Mouse (Mus musculus) embryonic facial prominence, embryonic 10.5 days (tissue): ENCODE results near the gene Akr1b8. TPM values are rescaled to one million over a fixed set of nuclear protein-coding genes. Genes with fewer than 3 reads are reported as not detected.

Experiments used
- DNase-seq: peaks from one replicate; pipeline ENCODE4 v3.0.0-alpha.2; 2017; ENCODE audit warnings: low spot score
- H3K27ac ChIP-seq: fragments of 300-500 bp; sonication (generic); replicated peaks from 2 replicates; pipeline ENCODE4 v1.5.1; 2016; ENCODE audit warnings: mild to moderate bottlenecking
- H3K27me3 ChIP-seq: fragments of 300-500 bp; sonication (generic); replicated peaks from 2 replicates; pipeline ENCODE4 v1.6.1; 2016; ENCODE audit warnings: low read depth, mild to moderate bottlenecking; ENCODE audit not compliant: poor library complexity, severe bottlenecking
- H3K36me3 ChIP-seq: fragments of 300-500 bp; sonication (generic); replicated peaks from 2 replicates; pipeline ENCODE4 v1.6.1; 2016; ENCODE audit warnings: mild to moderate bottlenecking, moderate library complexity
- H3K4me1 ChIP-seq: fragments of 300-500 bp; sonication (generic); 2 replicates; pipeline ENCODE4 v1.6.1; 2016
- H3K4me3 ChIP-seq: fragments of 300-500 bp; sonication (generic); 2 replicates; pipeline ENCODE4 v1.5.1; 2016; ENCODE audit warnings: mild to moderate bottlenecking, moderate library complexity
- H3K9me3 ChIP-seq: fragments of 300-500 bp; sonication (generic); 2 replicates; pipeline ENCODE4 v1.6.1; 2016; ENCODE audit warnings: mild to moderate bottlenecking
- WGBS: fragments of 180-500 bp; shearing (Covaris S2); methylation state at CpG from one replicate; pipeline ENCODE4 v1.1.7; 2016; 5-methylcytosine and 5-hydroxymethylcytosine counted together
- polyA plus RNA-seq: library from polyadenylated mRNA; unstranded; fragments of >200 nt; fragmentation: Nextera tagmentation; extraction: Ambion mirVana; gene quantifications from 2 replicates; pipeline ENCODE4 v1.2.1, GENCODE M21; 2016

The Akr1b8 gene
- 14.1 and 15.9 TPM in 2 replicates for polyA plus RNA-seq

GRCm38 (mm10) chr6:34353658-34354353 is at the start of gene Akr1b8:
Akr1b8 (plus strand) TSS chr6:34354119.
- Histone ChIP-seq H3K27me3 (no peaks in the 10 kb centered on the region; the same call in 1 of the 2 replicates), H3K9me3 (no peaks in the 10 kb centered on the region), H3K27ac (peak within 1 kb of the TSS; percentile 76), H3K4me3 (peak within 1 kb of the TSS; percentile 55), H3K36me3 (no peaks in the 10 kb centered on the region), H3K4me1 (peaks cover 19% of the 10 kb centered on the region)
- peak; percentile 50 for DNase-seq
- 13% methylated on average over 16 of the region's 16 CpGs for WGBS

- 85% methylated on average over 10 of the region's 10 CpGs for WGBS
- Histone ChIP-seq H3K36me3 (peaks cover 68% of the 10 kb centered on the region), H3K27ac (no peak overlapping the region)
These were observed 49.2 kb upstream of the Akr1b8 start for GRCm38 (mm10) chr6:34304675-34305241.

GRCm38 (mm10) chr6:34306797-34307196 is 47.1 kb upstream of the Akr1b8 start:
- Histone ChIP-seq H3K27me3 (no peaks in the 10 kb centered on the region), H3K4me3 (no peak overlapping the region), H3K36me3 (peaks cover 88% of the 10 kb centered on the region), H3K9me3 (no peaks in the 10 kb centered on the region), H3K4me1 (no peaks in the 10 kb centered on the region), H3K27ac (no peak overlapping the region)
- no peak for DNase-seq
- 94% methylated on average over 6 of the region's 6 CpGs for WGBS

More at GRCm38 (mm10) chr6:34304675-34305241, 49.2 kb upstream of the Akr1b8 start:
- Histone ChIP-seq H3K27me3 (no peaks in the 10 kb centered on the region), H3K9me3 (no peaks in the 10 kb centered on the region), H3K4me3 (no peak overlapping the region), H3K4me1 (no peaks in the 10 kb centered on the region)
- DNase-seq, result no peak

- peaks cover 96% of the 10 kb centered on the region for H3K36me3 ChIP-seq
These were observed 44.4 kb upstream of the Akr1b8 start for GRCm38 (mm10) chr6:34309526-34309925.

GRCm38 (mm10) chr6:34310023-34310595 is 43.8 kb upstream of the Akr1b8 start:
- DNase-seq, result no peak
- no peak overlapping the region for H3K27ac ChIP-seq
- 94% methylated on average over 11 of the region's 11 CpGs for WGBS
- H3K4me3 ChIP-seq, result no peak overlapping the region
- H3K27me3 ChIP-seq, result no peaks in the 10 kb centered on the region
- peaks cover 90% of the 10 kb centered on the region for H3K36me3 ChIP-seq
- no peaks in the 10 kb centered on the region for H3K9me3 ChIP-seq
- H3K4me1 ChIP-seq, result peaks cover 2% of the 10 kb centered on the region; the same call in 1 of the 2 replicates

More at GRCm38 (mm10) chr6:34309526-34309925, 44.4 kb upstream of the Akr1b8 start:
- no peak for DNase-seq
- no peaks in the 10 kb centered on the region for H3K9me3 ChIP-seq
- no peaks in the 10 kb centered on the region for H3K4me1 ChIP-seq
- H3K27me3 ChIP-seq, result no peaks in the 10 kb centered on the region
- WGBS, result 95% methylated on average over 6 of the region's 6 CpGs
- H3K4me3 ChIP-seq, result no peak overlapping the region
- no peak overlapping the region for H3K27ac ChIP-seq

GRCm38 (mm10) chr6:34313386-34313785 is 40.5 kb upstream of the Akr1b8 start:
- H3K4me1 ChIP-seq, result peaks cover 22% of the 10 kb centered on the region
- WGBS, result 83% methylated on average over 9 of the region's 9 CpGs
- H3K36me3 ChIP-seq, result peaks cover 57% of the 10 kb centered on the region
- H3K9me3 ChIP-seq, result no peaks in the 10 kb centered on the region
- no peak for DNase-seq
- peaks cover 3% of the 10 kb centered on the region; the same call in 1 of the 2 replicates for H3K27me3 ChIP-seq
- H3K27ac ChIP-seq, result no peak overlapping the region
- no peak overlapping the region for H3K4me3 ChIP-seq

- peaks cover 22% of the 10 kb centered on the region for H3K4me1 ChIP-seq
- DNase-seq, result no peak
- WGBS, result 93% methylated on average over 2 of the region's 2 CpGs
- peaks cover 52% of the 10 kb centered on the region for H3K36me3 ChIP-seq
- no peak overlapping the region for H3K27ac ChIP-seq
- no peaks in the 10 kb centered on the region for H3K9me3 ChIP-seq
- H3K4me3 ChIP-seq, result no peak overlapping the region
- H3K27me3 ChIP-seq, result peaks cover 9% of the 10 kb centered on the region; the same call in 1 of the 2 replicates
These were observed 40.0 kb upstream of the Akr1b8 start for GRCm38 (mm10) chr6:34313921-34314320.

- Histone ChIP-seq H3K27me3 (peaks cover 12% of the 10 kb centered on the region; the same call in 1 of the 2 replicates), H3K9me3 (no peaks in the 10 kb centered on the region), H3K27ac (peak within 1 kb of the TSS; percentile 89), H3K36me3 (peaks cover 20% of the 10 kb centered on the region), H3K4me3 (peak within 1 kb of the TSS; percentile 75), H3K4me1 (peaks cover 22% of the 10 kb centered on the region)
- 1% methylated on average over 60 of the region's 60 CpGs for WGBS
- peak; percentile 94 for DNase-seq
These were observed 36.8 kb upstream of the Akr1b8 start, which contains the start of gene Akr1b3 for GRCm38 (mm10) chr6:34316854-34317771. Akr1b3 (minus strand) TSS chr6:34317478.

- Histone ChIP-seq H3K4me3 (no peak overlapping the region), H3K27me3 (peaks cover 12% of the 10 kb centered on the region; the same call in 1 of the 2 replicates), H3K4me1 (peaks cover 22% of the 10 kb centered on the region), H3K27ac (no peak overlapping the region), H3K36me3 (peaks cover 12% of the 10 kb centered on the region; the same call in 1 of the 2 replicates), H3K9me3 (no peaks in the 10 kb centered on the region)
- DNase-seq, result no peak
- WGBS, result 78% methylated on average over 5 of the region's 5 CpGs
These were observed 35.7 kb upstream of the Akr1b8 start for GRCm38 (mm10) chr6:34318172-34318571.

- 76% methylated on average over 6 of the region's 6 CpGs for whole genome bisulfite sequencing
- peaks cover 7% of the 10 kb centered on the region; the same call in 1 of the 2 replicates for H3K36me3 ChIP-seq
- H3K27ac ChIP-seq, result no peak overlapping the region
- no peaks in the 10 kb centered on the region for H3K9me3 ChIP-seq
- H3K4me1 ChIP-seq, result peaks cover 22% of the 10 kb centered on the region
- no peak overlapping the region for H3K4me3 ChIP-seq
- H3K27me3 ChIP-seq, result peaks cover 12% of the 10 kb centered on the region; the same call in 1 of the 2 replicates
- DNase-seq, result no peak
These were observed 35.3 kb upstream of the Akr1b8 start for GRCm38 (mm10) chr6:34318636-34319035.

- Histone ChIP-seq H3K36me3 (no peaks in the 10 kb centered on the region), H3K27me3 (peaks cover 12% of the 10 kb centered on the region; the same call in 1 of the 2 replicates), H3K4me1 (no peaks in the 10 kb centered on the region), H3K4me3 (no peak overlapping the region), H3K9me3 (no peaks in the 10 kb centered on the region), H3K27ac (no peak overlapping the region)
- no peak for DNase-seq
- 93% methylated on average over 7 of the region's 7 CpGs for WGBS
These were observed 31.8 kb upstream of the Akr1b8 start for GRCm38 (mm10) chr6:34322121-34322520.

- DNase-seq, result no peak
- H3K9me3 ChIP-seq, result no peaks in the 10 kb centered on the region
- H3K27me3 ChIP-seq, result no peaks in the 10 kb centered on the region
- H3K4me3 ChIP-seq, result no peak overlapping the region
- H3K36me3 ChIP-seq, result no peaks in the 10 kb centered on the region
- no peaks in the 10 kb centered on the region for H3K4me1 ChIP-seq
- WGBS, result 92% methylated on average over 5 of the region's 5 CpGs
- no peak overlapping the region for H3K27ac ChIP-seq
These were observed 22.5 kb upstream of the Akr1b8 start for GRCm38 (mm10) chr6:34331379-34331778.
